Mouse (Mus musculus): ENCODE results near the gene Adgrl1. TPM values are rescaled to one million over a fixed set of nuclear protein-coding genes. Genes with fewer than 3 reads are reported as not detected.
A peak's percentile ranks its signal among the peaks of the same experiment; 100 is the strongest.

Gene Adgrl1
- 10 to 100 TPM; 37.5 to 39.8 TPM for total RNA-seq (2021)

GRCm38 (mm10) chr8:83899363-83900252 is at the start of gene Adgrl1:
Adgrl1 (plus strand) TSS chr8:83900105.
- peak; percentile 93 for DNase-seq

DNA sequence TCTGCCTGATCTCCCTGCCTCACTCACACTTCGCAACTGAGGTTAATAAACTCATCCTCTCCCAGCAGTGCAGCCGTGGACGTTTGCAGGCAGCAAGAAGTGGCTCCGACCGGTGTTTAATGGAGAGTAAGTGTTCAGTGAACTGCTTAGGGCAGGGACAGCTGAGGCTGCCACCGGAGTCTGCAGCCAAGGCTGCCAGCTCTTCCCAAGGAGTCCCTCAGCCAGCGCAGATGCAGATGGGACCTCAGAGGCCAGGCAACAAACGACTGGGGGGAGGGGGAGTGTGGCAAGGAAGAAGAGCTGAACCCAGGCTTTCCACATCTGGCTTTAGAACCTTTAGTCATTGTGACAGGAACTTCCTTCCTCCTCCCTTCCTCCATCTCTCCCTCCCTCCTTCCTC is 47.6 kb upstream of the Adgrl1 start:
- DNase-seq: no peak

DNA sequence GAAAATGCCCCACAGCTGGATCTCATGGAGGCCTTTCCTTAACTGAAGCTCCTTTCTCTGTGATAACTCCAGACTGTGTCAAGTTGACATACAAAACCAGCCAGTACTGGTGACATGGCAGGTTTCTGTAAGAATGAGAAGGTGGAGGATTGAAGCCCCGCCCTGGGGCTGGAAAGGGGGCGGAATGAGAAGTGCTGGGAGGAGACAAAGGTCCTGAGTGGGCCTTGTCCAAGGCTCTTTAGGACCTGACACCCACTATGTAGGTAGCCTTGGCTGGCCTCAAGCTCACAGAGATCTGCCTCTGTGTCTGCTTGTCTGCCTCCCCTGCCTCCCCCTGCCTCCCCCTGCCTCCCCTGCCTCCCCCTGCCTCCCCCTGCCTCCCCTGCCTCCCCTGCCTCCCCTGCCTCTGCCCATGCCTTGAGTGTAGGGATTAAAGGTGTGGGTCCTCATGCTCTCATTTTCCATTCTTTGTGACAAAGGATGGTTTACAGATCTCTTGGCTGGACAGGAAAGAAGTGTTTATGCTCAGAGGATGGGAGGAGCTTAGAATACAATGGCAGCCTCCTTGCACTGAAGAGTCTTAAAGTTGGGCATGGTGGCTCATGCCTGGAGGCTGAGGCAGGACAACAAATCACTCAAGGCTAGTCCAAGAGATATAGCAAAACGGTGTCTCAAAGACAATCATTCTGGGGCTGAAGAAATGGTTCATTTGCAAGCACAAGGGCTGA is 46.4 kb upstream of the Adgrl1 start:
- DNase-seq: no peak

DNA sequence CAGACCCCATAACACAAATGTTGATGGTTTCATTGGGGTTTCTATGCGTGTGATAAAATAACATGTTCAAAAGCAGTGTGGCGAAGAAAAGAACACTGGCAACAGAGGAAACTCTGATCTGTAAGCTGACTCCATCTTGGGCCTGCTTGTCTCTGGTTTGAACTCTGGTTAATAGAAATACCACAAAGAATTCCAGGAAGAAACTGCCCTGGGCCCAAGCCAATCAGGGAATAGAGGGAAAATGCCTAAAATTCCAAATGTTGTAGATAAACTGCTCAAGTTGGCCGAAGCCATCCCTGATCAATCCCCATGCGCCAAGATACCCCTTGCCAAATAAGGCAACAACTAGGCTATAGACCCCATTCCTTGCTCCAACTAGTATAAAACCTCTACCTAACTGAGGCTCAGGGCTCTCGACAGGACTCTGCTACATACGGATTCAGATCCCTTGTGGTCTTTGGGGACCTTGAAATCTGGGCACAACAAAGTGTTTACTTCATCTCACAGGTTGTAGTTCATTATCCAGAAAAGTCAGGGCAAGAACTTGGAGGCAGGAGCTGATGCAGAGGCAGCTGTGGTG is 43.3 kb upstream of the Adgrl1 start:
- no peak for DNase-seq

DNA sequence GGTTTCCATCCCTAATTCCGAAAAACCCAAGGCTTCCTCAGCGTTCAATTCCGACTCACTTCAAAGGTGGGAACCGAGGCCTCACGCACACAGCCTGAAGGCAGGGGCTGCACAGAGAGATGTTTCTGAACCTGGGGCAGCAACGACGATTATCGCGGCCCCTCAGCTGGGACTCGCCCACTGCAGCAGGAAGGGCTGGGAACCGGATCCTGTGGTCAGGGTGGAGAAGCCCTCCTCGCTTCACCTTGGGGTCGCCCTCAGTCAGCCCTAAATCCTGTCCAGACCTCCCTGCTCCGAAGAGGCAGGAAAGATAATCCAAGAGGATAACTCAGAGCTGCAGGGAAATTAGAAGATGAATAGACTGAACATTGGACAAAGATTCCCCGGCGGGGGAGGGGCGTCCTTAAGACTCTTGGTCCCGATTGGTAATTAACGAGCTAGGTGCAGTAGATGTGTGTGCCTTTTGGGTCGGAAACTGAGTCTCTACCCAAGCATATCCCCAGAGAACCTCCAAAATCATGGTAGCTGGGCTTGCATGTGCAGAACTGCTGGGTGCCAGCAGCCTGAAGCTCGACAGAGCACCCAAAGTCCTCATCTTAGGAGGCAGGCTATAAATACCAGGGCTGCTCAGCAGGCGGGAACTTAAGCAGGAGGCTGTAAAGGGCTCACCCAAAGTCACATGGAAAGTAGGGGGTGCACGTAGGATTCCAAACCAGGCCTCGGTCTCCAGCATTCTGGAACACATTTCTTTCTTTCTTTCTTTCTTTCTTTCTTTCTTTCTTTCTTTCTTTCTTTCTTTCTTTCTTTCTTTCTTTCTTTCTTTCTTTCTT is 37.3 kb upstream of the Adgrl1 start:
- peak; percentile 25 for DNase-seq

DNA sequence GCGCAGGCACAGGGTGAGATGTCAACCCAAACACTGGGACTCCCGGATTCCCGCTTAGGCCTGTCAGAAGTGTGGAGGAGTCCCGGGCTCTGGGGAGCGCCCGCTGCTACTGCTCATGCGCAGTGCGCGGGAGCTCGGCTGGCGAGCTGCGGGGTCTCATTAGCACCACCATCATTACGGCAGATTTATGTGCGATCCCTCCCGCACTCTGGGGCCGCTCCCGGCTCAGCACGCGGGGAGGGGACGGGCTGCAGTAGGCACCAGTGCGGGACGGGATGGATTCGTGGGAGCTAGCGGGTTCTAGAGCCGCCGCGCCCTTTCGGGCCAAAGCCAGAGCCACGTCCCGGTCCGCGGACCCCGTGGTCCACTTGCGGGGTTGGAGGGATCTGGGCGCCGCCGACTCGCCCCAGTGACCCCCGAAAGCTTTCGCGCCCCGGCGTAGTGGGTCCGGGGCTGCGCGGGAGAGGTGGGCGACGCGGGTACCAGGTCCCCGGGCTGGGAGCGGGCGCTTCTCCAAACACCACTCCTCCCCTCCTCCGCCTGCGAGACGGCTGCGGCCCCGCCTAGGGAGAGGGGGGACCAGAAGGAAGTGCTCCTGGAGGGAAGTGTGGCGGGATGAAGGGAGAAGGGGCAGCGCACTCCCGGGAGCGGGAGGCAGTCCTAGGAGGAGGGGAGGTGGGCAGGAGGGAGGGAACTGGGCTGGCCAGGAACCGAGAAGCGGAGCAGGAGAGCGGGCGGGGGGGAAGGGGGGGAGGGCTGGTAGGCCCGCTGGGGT is 24.8 kb upstream of the Adgrl1 start:
- peak; percentile 69 for DNase-seq

- peak; percentile 18 for DNase-seq
Measured at GRCm38 (mm10) chr8:83875656-83876040, 24.3 kb upstream of the Adgrl1 start.

DNA sequence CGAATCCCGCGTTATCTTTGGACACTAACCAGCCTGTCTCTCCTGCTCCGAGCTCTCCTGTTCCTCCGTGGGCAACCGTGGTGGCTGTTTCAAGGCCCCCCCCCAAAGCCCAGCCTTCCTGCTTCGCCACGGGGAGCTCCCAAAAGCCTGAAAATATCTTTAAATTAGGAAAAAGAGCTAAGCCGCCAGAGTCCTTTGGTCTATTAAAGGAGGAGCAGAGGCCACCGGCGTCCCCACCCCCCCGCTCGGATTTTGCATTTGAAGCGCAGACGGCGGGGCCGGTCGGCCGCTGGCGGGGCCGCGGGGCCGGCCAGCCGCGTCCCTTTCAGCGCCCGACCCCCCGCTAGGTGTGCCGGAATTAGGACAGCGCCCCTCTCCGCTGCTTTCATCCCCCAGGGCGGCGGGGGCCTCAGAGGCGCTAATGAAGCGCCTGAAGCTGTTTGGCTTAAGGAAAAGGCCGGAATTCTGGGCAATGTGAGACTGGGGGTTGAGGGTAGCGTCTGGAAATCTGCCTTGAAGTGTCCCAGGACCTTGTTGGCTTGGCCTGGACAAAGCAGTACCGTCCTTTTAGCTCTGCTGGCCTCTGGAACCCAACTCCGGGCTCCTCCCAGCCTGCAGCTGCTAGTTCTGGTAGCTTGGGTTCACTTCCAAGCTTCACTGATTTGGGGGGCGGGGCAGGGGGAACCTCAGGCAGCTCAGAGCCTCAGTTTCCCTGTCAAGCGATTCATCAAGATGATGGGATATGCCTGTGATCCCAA is 23.6 kb upstream of the Adgrl1 start:
- peak; percentile 17 for DNase-seq

GRCm38 (mm10) chr8:83876838-83877223 is 23.1 kb upstream of the Adgrl1 start:
- peak; percentile 47 for DNase-seq

GRCm38 (mm10) chr8:83888409-83888808 is 11.5 kb upstream of the Adgrl1 start:
- no peak for DNase-seq

DNA sequence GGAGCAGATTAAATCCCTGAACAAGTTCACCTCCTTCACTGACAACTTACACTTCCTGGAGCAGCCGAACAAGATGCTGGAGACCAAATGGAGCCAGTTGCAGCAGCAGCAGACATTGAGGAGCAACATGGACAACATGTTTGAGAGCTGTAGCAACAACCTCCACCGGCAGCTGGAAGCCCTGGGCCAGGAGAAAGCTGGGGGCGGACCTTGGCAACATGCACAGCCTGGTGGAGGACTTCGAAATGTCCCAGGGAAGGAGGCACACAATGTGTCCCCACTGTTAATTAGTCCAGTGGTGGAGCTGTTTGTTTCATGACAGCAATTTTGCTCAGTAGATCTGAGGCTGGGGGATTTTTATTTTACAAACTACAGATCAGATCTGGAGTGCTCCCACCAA is 7.8 kb upstream of the Adgrl1 start:
- DNase-seq: peak; percentile 42

DNA sequence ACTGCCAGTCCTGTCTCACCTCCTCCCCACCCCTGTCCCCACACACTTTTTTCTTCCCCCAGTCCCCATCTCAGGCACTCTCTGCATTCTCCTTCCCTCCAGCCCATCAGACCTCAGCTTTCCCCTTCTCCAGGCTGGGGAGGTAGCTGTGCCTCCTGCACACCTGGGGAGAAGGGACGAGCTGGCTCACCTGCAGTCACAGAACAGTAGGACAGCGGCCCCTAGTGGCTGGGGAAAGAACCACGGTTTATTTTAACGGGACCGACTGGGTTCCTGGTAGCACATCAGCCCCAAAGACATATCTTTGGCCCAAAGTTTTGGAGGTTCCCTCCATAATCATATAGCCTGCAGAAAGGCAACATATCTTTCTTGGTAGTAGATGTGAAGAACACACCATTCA is 6.0 kb upstream of the Adgrl1 start:
- DNase-seq: peak; percentile 86

GRCm38 (mm10) chr8:83895894-83896293 is 4.0 kb upstream of the Adgrl1 start:
- peak; percentile 50 for DNase-seq

- no peak for DNase-seq
Measured at GRCm38 (mm10) chr8:83896461-83896860, 3.4 kb upstream of the Adgrl1 start.

DNA sequence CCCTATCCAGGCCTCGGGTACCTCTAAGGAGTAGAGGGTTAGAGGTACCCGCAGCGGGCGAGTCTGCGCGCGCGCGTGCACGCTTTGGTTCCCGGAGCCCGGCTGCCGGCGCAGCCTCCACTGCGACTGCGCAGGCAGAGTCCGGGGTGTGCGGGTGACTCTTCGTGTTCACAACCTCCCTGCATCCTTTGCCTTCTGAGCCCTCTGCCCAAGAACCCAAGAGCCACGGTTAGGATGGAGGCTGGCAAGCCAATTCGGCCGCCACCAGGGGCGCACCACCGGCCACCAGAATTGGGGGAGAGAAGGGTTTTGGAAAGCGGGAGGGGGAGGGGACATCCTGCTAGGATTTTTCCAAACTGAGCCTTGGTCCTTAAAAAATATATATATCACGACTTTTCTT is 2.7 kb upstream of the Adgrl1 start:
- DNase-seq: peak; percentile 74

- DNase-seq: no peak
Measured at GRCm38 (mm10) chr8:83898456-83898855, 1.4 kb upstream of the Adgrl1 start.

- DNase-seq: peak; percentile 73
Measured at GRCm38 (mm10) chr8:83898985-83899362, 931 bp upstream of the Adgrl1 start.

DNA sequence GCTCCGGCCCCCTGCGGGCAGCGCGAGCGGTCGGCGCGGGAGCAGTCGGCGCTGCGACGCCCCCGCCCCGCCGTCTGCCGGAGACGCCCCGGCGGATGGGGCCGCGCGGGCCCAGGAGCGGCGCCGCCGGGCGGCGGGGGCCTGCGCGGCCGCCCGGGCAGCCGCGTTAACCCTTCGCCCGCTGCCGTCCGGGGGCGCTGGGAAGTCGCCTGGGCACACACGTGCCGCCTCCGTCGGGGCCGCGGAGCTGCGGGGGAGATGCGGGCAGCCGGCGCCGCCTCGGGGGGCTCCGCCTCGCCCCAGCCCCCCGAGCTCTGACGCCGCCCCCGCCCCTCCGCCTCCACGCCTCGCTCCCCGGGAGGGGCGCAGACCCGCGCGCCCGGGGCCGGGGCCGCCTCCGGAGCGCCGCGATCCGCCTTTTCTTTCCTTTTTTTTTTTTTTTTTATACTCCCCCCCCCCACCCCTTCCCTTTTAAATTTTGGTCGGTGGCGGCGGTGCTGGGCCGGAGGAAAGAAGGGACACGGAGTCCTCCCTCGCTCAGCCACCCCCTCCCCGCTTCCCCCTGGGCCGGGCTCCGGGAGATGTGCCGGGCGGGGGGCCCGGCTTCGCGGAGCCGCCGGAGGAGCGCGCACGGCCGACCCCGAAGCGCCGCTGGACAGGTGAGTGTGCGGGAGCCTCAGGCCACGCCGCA is 506 bp downstream of the Adgrl1 start:
- peak; percentile 28 for DNase-seq

DNA sequence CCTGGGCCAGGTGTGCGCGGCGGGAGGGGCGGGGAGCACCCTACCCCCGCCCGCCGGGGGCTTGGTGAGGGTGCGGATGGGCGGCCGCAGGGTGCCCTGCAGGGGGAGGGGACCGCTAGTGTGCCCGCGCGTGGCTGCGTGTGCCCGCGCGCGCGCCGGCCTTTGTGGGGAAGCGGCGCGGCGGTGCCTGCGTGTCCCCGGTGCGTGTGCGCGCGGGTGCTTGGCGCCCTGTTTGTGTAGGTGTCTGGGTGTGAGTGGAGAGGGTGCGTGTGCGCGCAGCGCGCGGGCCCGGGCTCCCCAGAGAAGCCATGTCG is 1.0 kb downstream of the Adgrl1 start:
- no peak for DNase-seq

Data from heart, postnatal 4 days (tissue).